ENCODE assay signal across 8 mouse cellular contexts in the genomic region with DNA sequence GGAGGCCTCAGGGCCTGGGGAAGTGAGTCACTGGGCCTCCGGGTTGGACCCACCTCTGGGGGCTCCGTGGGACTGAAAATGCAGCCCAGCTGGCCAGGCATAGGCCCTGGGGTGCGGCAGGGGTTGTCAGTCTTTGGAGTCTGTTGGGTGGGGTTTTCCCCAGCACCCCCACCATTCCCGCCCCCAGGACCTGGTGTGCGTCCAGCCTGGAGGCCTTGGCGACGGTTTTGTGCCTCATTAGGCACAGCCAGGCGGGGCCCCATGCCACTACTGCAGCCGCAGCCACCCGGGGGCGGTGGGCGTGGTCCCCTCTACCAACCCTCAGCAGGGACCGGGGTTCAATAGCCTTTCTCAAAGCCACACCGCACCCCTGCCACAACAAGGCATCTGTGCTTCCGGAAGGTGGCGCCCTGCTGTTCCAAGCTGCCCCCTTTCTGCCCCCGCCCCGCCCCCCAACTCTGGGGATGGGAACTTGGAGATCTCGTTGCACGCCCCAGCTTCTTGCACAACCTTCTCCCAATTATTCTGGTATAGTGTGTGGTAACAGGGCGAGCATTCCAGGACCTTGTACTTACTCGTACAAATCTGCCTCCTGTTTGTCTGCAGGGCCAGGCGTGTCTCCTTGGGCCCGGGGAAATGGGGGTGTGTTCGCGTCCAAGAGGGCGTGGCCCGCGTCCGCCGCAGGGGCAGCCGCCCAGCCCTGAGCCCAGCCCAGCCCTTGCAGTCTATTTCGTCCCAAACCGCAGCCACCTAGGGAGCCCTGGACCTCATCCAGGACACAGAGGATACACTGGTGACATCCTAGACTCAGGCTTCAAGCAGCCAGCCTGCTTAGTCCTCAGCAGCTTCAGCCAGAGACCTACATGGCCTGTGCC. TPM values are rescaled to one million over a fixed set of nuclear protein-coding genes. Genes with fewer than 3 reads are reported as not detected.
DNase-seq lines count a peak whose midpoint lies in the region; ATAC-seq and TF ChIP-seq lines count a peak whose summit lies in the region.

No protein-coding gene starts in this region.

- no peaks in the 10 kb centered on the region for H3K9me3 ChIP-seq in CH12.LX (replicated peaks; ENCODE audit: low read length)
- no peaks in the 10 kb centered on the region for H3K9me3 ChIP-seq in forebrain, embryonic 15.5 days
- H3K9me3 ChIP-seq in lung, embryonic 16.5 days (ENCODE audit: control insufficient read depth, low read length), result no peaks in the 10 kb centered on the region

- TF ChIP-seq POLR2A in CH12.LX (IDR thresholded peaks at IDR 0.05; ENCODE audit: low read depth, low read length), result no peak

- in situ Hi-C loops in CH12.LX (cut with MboI; ENCODE audit: low pct_ligation_motif_present, low pct_unique_long_range_greater_than_20kb, low sequenced_read_pairs), result no loop called here

- TF ChIP-seq EP300 in CH12.LX (IDR thresholded peaks at IDR 0.05; ENCODE audit: low read length), result peak; percentile 53; the same call in 1 of the 2 replicates

- no peaks in the 10 kb centered on the region for H3K36me3 ChIP-seq in CH12.LX (replicated peaks in 1 of 2; ENCODE audit: control insufficient read depth in 1 of 2, insufficient read depth in 1 of 2, low read length in 1 of 2)
- H3K36me3 ChIP-seq in forebrain, embryonic 15.5 days, result no peaks in the 10 kb centered on the region
- no peaks in the 10 kb centered on the region for H3K36me3 ChIP-seq in lung, embryonic 16.5 days (ENCODE audit: control insufficient read depth, insufficient read depth, low read length)

- H3K4me3 ChIP-seq in CH12.LX (replicated peaks in 1 of 3; ENCODE audit: low read depth in 2 of 3, low read length in 2 of 3, poor library complexity in 1 of 3), result peak overlapping the region; percentile 40 to 45 (median 43)
- H3K4me3 ChIP-seq in forebrain, embryonic 15.5 days, result peak overlapping the region; percentile 34
- H3K4me3 ChIP-seq in lung, embryonic 16.5 days (ENCODE audit: low read length), result peak overlapping the region; percentile 51

- TF ChIP-seq CTCF in CH12.LX (conservative IDR thresholded peaks at IDR 0.05 in 1 of 2, IDR thresholded peaks at IDR 0.05 in 1 of 2; ENCODE audit: low read depth in 2 of 2, low read length in 2 of 2), result peak in 1 of 2 experiments; percentile 40; a peak in 2 of 4 replicates

- peak; percentile 82 for ATAC-seq in forebrain, embryonic 15.5 days (replicated peaks)
- ATAC-seq in lung, embryonic 16.5 days (ENCODE audit: low read depth), result peak; percentile 94

- H3K27me3 ChIP-seq in CH12.LX (replicated peaks), result no peaks in the 10 kb centered on the region
- H3K27me3 ChIP-seq in forebrain, embryonic 15.5 days, result no peaks in the 10 kb centered on the region
- H3K27me3 ChIP-seq in lung, embryonic 16.5 days (ENCODE audit: control insufficient read depth, insufficient read depth, low read depth, low read length), result no peaks in the 10 kb centered on the region

- H3K4me2 ChIP-seq in CH12.LX (ENCODE audit: insufficient read depth, low read depth, poor library complexity, severe bottlenecking), result peak overlapping the region; percentile 63
- H3K4me2 ChIP-seq in forebrain, embryonic 15.5 days (replicated peaks), result peak overlapping the region; percentile 56
- peak overlapping the region; percentile 71 for H3K4me2 ChIP-seq in lung, embryonic 16.5 days (ENCODE audit: low read depth, low read length)

- dilution Hi-C loops in CH12.LX (cut with MboI; ENCODE audit: extremely low pct_ligation_motif_present, extremely low pct_unique_long_range_greater_than_20kb, low sequenced_read_pairs), result no loop called here

- H3K79me2 ChIP-seq in CH12.LX (replicated peaks; ENCODE audit: control insufficient read depth, extremely low read depth, insufficient read depth, poor library complexity, severe bottlenecking), result no peaks in the 10 kb centered on the region

- H3K9ac ChIP-seq in CH12.LX (ENCODE audit: insufficient read depth, low read depth), result peak overlapping the region; percentile 20; the same call in 1 of the 2 replicates
- H3K9ac ChIP-seq in forebrain, embryonic 15.5 days (replicated peaks), result peak overlapping the region; percentile 41
- H3K9ac ChIP-seq in lung, embryonic 16.5 days (ENCODE audit: low read length), result peak overlapping the region; percentile 72

- H3K4me1 ChIP-seq in CH12.LX (ENCODE audit: control insufficient read depth in 1 of 2, insufficient read depth in 2 of 2), result peaks cover 24 to 59% of the 10 kb centered on the region in 2 experiments
- peaks cover 16% of the 10 kb centered on the region for H3K4me1 ChIP-seq in forebrain, embryonic 15.5 days
- peaks cover 11% of the 10 kb centered on the region for H3K4me1 ChIP-seq in lung, embryonic 16.5 days (replicated peaks; ENCODE audit: control insufficient read depth, insufficient read depth, low read length)

- WGBS in forebrain, embryonic 15.5 days, result under 1% methylated on average over 34 of the region's 34 CpGs
- under 1% methylated on average over 34 of the region's 34 CpGs for WGBS in lung, embryonic 16.5 days

- peak overlapping the region; percentile 60 for H3K27ac ChIP-seq in CH12.LX (ENCODE audit: insufficient read depth, low read depth)
- H3K27ac ChIP-seq in forebrain, embryonic 15.5 days (replicated peaks), result peak overlapping the region; percentile 44; the same call in 1 of the 2 replicates
- H3K27ac ChIP-seq in lung, embryonic 16.5 days (ENCODE audit: low read length), result peak overlapping the region; percentile 89

- DNase-seq in CH12.LX (ENCODE audit: extremely low read depth), result peak; percentile 86
- DNase-seq in adrenal gland, adult 8-10 months, result peak; percentile 56
- peak; percentile 71 for DNase-seq in heart, postnatal 4 days
- peak; percentile 7 to 53 for DNase-seq in layer of hippocampus, adult 18-20 months (ENCODE audit: low spot score in 2 of 2)
- peak; percentile 62 for DNase-seq in ovary, adult 18-20 months (ENCODE audit: low spot score)
- DNase-seq in urinary bladder, postnatal 25 days (ENCODE audit: low spot score), result peak; percentile 77

- TF ChIP-seq RAD21 in CH12.LX (IDR thresholded peaks at IDR 0.05; ENCODE audit: low read depth, low read length), result no peak

TF ChIP-seq in CH12.LX, 34 proteins besides CTCF, POLR2A, EP300 and RAD21:
- no peak for TF ChIP-seq PAX5 (IDR thresholded peaks at IDR 0.05; ENCODE audit: low read length)
- peak; percentile 29 for TF ChIP-seq SMC3 (IDR thresholded peaks at IDR 0.05; ENCODE audit: low read depth, low read length)
- TF ChIP-seq MAZ (IDR thresholded peaks at IDR 0.05; ENCODE audit: low read depth, low read length), result peak; percentile 67
- 0 out of 2 replicates have a peak, but pooled peaks have one; percentile 4 for TF ChIP-seq MAFK (IDR thresholded peaks at IDR 0.05; ENCODE audit: insufficient replicate concordance, low read length)
- TF ChIP-seq MEF2A (IDR thresholded peaks at IDR 0.05; ENCODE audit: borderline replicate concordance, low read depth, low read length), result peak; percentile 29; the same call in 1 of the 2 replicates
- no peak; the same call in 1 of the 2 replicates for TF ChIP-seq MXI1 (IDR thresholded peaks at IDR 0.05; ENCODE audit: low read depth, low read length)
- TF ChIP-seq JUN (IDR thresholded peaks at IDR 0.05; ENCODE audit: insufficient read depth, low read depth, low read length), result no peak
- TF ChIP-seq HCFC1 (IDR thresholded peaks at IDR 0.05; ENCODE audit: low read depth, low read length), result peak; percentile 23; the same call in 1 of the 2 replicates
- TF ChIP-seq ELF1 (IDR thresholded peaks at IDR 0.05; ENCODE audit: low read depth, low read length), result no peak; the same call in 1 of the 2 replicates
- TF ChIP-seq SIN3A (IDR thresholded peaks at IDR 0.05; ENCODE audit: low read length), result peak; percentile 52; the same call in 1 of the 2 replicates
- peak; percentile 25; the same call in 1 of the 2 replicates for TF ChIP-seq BHLHE40 (IDR thresholded peaks at IDR 0.05; ENCODE audit: low read depth, low read length)
- TF ChIP-seq ETS1 (conservative IDR thresholded peaks at IDR 0.05; ENCODE audit: low read depth, low read length), result peak; percentile 62

RNA-seq across cellular contexts. Expression of a gene that starts 26.1 kb away (rescaled TPM):
- 16.4 and 21.6 TPM in 2 replicates for total RNA-seq in CH12.LX (2012; rRNA removed)
- total RNA-seq in CH12.LX (2014; rRNA removed), result 20.4 and 24.0 TPM in 2 replicates
- 34.9 and 39.0 TPM in 2 replicates for polyA plus RNA-seq in CH12.LX (2012; ENCODE audit: insufficient read length, low read depth)
- total RNA-seq in adrenal gland, adult 8-10 months (2022), result 1 to 10 TPM; 4.1 to 7.1 (median 6.1) TPM
- 27.7 and 29.0 TPM in 2 replicates for polyA plus RNA-seq in forebrain, embryonic 15.5 days (2015; fragmentation: Nextera tagmentation; extraction: Ambion mirVana)
- 1 to 10 TPM; 3.4 to 5.1 TPM for total RNA-seq in heart, postnatal 4 days (2021)
- 10 to 100 TPM; 12.3 to 15.1 TPM for total RNA-seq in layer of hippocampus, adult 18-20 months (2021)
- polyA plus RNA-seq in lung, embryonic 16.5 days (2015; fragmentation: Nextera tagmentation; extraction: Ambion mirVana), result 12.5 and 12.6 TPM in 2 replicates

Comparison
In these comparisons a context has a peak if more than half of its experiments do, and no peak if none do; other contexts are left out.
1. Peak in every context shown above with its lines: DNase-seq, ATAC-seq, H3K4me3 ChIP-seq and H3K27ac ChIP-seq.
2. DNase-seq: peak in every context shown above with its lines; median percentile 86 in CH12.LX; 77 in urinary bladder, postnatal 25 days; 71 in heart, postnatal 4 days; 62 in ovary, adult 18-20 months; 56 in adrenal gland, adult 8-10 months; 30 in layer of hippocampus, adult 18-20 months.
3. H3K9ac ChIP-seq: peak in every context shown above with its lines; median percentile 72 in lung, embryonic 16.5 days; 41 in forebrain, embryonic 15.5 days; 20 in CH12.LX.